Comparison of ENCODE assay signal across 13 mouse cellular contexts in the genomic region with DNA sequence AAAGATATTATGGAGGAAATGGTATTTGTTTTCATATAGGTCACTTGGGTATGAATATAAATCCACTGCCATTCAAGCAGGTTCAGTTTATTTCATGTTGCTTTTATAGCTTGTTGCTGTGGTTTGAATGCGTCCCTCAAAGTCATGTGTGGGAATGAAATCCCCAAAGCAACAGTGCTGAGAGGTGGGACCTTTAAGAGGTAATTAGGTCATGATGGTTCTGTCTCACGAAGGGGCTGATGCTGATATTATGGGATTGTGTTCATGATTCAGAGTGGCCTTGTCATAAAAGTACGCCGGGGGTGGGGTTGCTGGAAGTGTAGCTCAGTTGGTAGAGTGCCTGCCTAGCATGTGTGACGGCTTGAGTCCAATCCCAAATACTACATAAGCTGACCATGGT. TPM values are rescaled to one million over a fixed set of nuclear protein-coding genes. Genes with fewer than 3 reads are reported as not detected.
DNase-seq lines count a peak whose midpoint lies in the region.
"Had no signal": no experiment of that assay in that cellular context is flagged by ENCODE, and none has a peak within 500 bp of the region (broad histone marks: within the 10 kb centered on the region; RNA-seq: fewer than 3 reads in every experiment).

No protein-coding gene starts in this region.

- WGBS in large intestine, adult 2 months: 37% methylated on average over 5 of the region's 5 CpGs

- peak; percentile 34 to 41 for DNase-seq in adrenal gland, adult (ENCODE audit: inconsistent age in 2 of 2, low spot score in 1 of 2)
- no peak for DNase-seq in adrenal gland, postnatal 4 days (ENCODE audit: low spot score in 2 of 2)
- DNase-seq in adrenal gland, postnatal 36 days: peak; percentile 16 to 55
- no peak for DNase-seq in adrenal gland, postnatal 25 days
- peak; percentile 44 for DNase-seq in large intestine, adult 2 months (ENCODE audit: low read depth, low spot score)
- DNase-seq in natural killer cell, adult 2 months (ENCODE audit: low spot score in 2 of 2): no peak
- DNase-seq: adrenal gland, adult 8-10 months; cerebellum, adult 11 months; cerebellum, adult 2 months; cerebellum, adult 9-11 months; cerebellum, postnatal 25 days; gastrocnemius, postnatal 25 days; heart, adult 2 months had no signal

RNA-seq across cellular contexts. Expression of a gene that starts 6.7 kb away (rescaled TPM):
- 10 to 100 TPM; 42.9 to 48.9 TPM for total RNA-seq in adrenal gland, postnatal 4 days (2021)
- 10 to 100 TPM; 82.2 to 85.6 TPM for total RNA-seq in adrenal gland, postnatal 36 days (2021)
- total RNA-seq in adrenal gland, postnatal 25 days (2021): 65.8 and 69.3 TPM in 2 replicates
- 10.2 and 10.7 TPM in 2 replicates for polyA plus RNA-seq in large intestine, adult 2 months (2012; rRNA removed)

Comparison
In these comparisons a context has a peak if more than half of its experiments do, and no peak if none do; other contexts are left out.
1. DNase-seq: peak in adrenal gland, adult (2 of 2), adrenal gland, postnatal 36 days (2 of 2) and large intestine, adult 2 months (single experiment); none in adrenal gland, postnatal 4 days (0 of 2), adrenal gland, postnatal 25 days (single experiment) and natural killer cell, adult 2 months (0 of 2).